Mouse (Mus musculus) induced T-regulatory cell, adult 2 months (primary cell): ENCODE results near the gene Scgb1b19.
"Not testable (repeated sequence)": the region's sequence is repeated elsewhere in the genome, so short reads cannot be mapped to it uniquely, and the experiment has no call there.

Experiments used
- DNase-seq: peaks from one replicate; pipeline ENCODE4 v3.0.0-alpha.2; 2012; ENCODE audit warnings: low read depth

The Scgb1b19 gene

DNA sequence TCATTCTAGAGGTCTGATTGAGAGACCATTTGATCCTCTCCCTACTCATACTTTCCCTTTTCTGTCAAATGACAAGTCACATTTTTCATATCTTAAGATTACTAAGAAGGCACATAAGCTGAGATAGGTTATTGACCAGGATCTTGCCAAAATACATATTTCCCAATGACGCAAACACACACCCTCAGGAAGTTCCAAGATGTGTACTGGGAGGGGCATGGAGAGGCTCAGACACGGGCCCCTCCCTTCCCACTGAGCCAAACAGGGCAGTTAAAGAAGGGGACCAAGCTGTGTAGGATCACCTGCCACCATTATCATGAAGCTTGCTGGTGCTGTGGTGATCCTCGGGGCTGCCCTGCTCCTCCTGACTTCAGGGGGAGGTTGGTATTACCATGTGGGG is at the start of gene Scgb1b19:
Gene Scgb1b19, plus strand, starts transcription at position 301 of the 400 bp plus-strand sequence.
- not testable (repeated sequence) for DNase-seq

DNA sequence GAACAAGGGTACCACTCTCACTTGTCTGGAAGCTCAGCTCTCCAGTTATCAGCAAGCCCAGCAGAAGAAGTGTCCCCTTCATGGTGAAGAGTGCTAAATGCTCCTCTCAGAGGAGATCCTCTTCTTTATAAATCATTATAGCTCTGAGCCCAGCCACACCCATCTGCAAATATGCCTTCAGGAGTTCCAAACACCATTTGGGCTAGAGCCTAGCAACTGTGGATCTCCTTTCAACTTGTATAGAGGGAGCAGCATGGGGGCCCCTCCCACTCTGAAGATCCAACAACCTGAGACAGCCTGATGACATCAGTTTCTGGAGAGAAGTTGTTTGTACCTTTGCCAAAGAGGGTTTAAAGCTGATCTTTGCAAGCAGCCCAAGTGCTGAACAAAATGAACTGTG is 6.9 kb upstream of the Scgb1b19 start, which contains the start of gene Scgb2b19:
Gene Scgb2b19, minus strand, starts transcription at position 101 of the 400 bp plus-strand sequence.
- not testable (repeated sequence) for DNase-seq
